Mouse (Mus musculus) 416B (cell line): ENCODE data around the gene Frem1.
A peak's percentile ranks its signal among the peaks of the same experiment; 100 is the strongest.

Experiments used
- DNase-seq: peaks from one replicate; pipeline ENCODE4 v3.0.0; 2011; ENCODE audit warnings: low read depth

Gene Frem1

GRCm38 (mm10) chr4:82930079-82930478 lies 122.1 kb downstream of the Frem1 start:
- DNase-seq: no peak

- peak; percentile 56 for DNase-seq
These were observed 130.2 kb downstream of the Frem1 start for GRCm38 (mm10) chr4:82921962-82922361.

GRCm38 (mm10) chr4:82918625-82919024 lies 133.5 kb downstream of the Frem1 start:
- peak; percentile 5 for DNase-seq

- DNase-seq: no peak
These were observed 135.5 kb downstream of the Frem1 start for GRCm38 (mm10) chr4:82916678-82917050.

- DNase-seq: no peak
These were observed 136.0 kb downstream of the Frem1 start for GRCm38 (mm10) chr4:82916003-82916677.

- DNase-seq: no peak
These were observed 136.6 kb downstream of the Frem1 start for GRCm38 (mm10) chr4:82915576-82915975.

- DNase-seq: no peak
These were observed 137.5 kb downstream of the Frem1 start for GRCm38 (mm10) chr4:82914601-82915143.

GRCm38 (mm10) chr4:82895227-82895626 lies 156.9 kb downstream of the Frem1 start:
- no peak for DNase-seq

- no peak for DNase-seq
These were observed 159.9 kb downstream of the Frem1 start for GRCm38 (mm10) chr4:82892247-82892646.

- no peak for DNase-seq
These were observed 160.6 kb downstream of the Frem1 start for GRCm38 (mm10) chr4:82891566-82891965.

- DNase-seq: no peak
These were observed 161.1 kb downstream of the Frem1 start for GRCm38 (mm10) chr4:82891049-82891448.

GRCm38 (mm10) chr4:82890585-82890984 lies 161.6 kb downstream of the Frem1 start:
- no peak for DNase-seq

GRCm38 (mm10) chr4:82886148-82886547 lies 166.0 kb downstream of the Frem1 start:
- DNase-seq: no peak

GRCm38 (mm10) chr4:82885535-82885913 lies 166.6 kb downstream of the Frem1 start:
- no peak for DNase-seq

- no peak for DNase-seq
These were observed 167.3 kb downstream of the Frem1 start, which contains the start of gene Cer1 for GRCm38 (mm10) chr4:82884636-82885534. Gene Cer1, minus strand, starts transcription at chr4:82885148.

- peak; percentile 26 for DNase-seq
These were observed 169.6 kb downstream of the Frem1 start for GRCm38 (mm10) chr4:82882500-82882899.

GRCm38 (mm10) chr4:82881366-82881765 lies 170.8 kb downstream of the Frem1 start:
- no peak for DNase-seq

GRCm38 (mm10) chr4:82880243-82880642 lies 171.9 kb downstream of the Frem1 start:
- DNase-seq: no peak

- no peak for DNase-seq
These were observed 173.0 kb downstream of the Frem1 start for GRCm38 (mm10) chr4:82879152-82879551.

GRCm38 (mm10) chr4:82876656-82877055 lies 175.5 kb downstream of the Frem1 start:
- no peak for DNase-seq

- no peak for DNase-seq
These were observed 176.6 kb downstream of the Frem1 start for GRCm38 (mm10) chr4:82875532-82875931.

GRCm38 (mm10) chr4:82874791-82875190 lies 177.3 kb downstream of the Frem1 start:
- no peak for DNase-seq

- DNase-seq: no peak
These were observed 179.6 kb downstream of the Frem1 start for GRCm38 (mm10) chr4:82872548-82872947.
